Mouse (Mus musculus): Measurements from ENCODE around the gene Ubald2. TPM values are rescaled to one million over a fixed set of nuclear protein-coding genes. Genes with fewer than 3 reads are reported as not detected.

Gene Ubald2
- polyA plus RNA-seq (2012) = 377 and 469 TPM in 2 replicates

GRCm38 (mm10) chr11:116433356-116434286, at the start of gene Ubald2:
Ubald2 (plus strand) TSS chr11:116434094.
- Histone ChIP-seq H3K4me1 (ENCODE audit: control insufficient read depth) (peaks cover 77% of the 10 kb centered on the region), H3K9me3 (ENCODE audit: control insufficient read depth, low read length) (no peaks in the 10 kb centered on the region), H3K27me3 (ENCODE audit: control insufficient read depth) (no peaks in the 10 kb centered on the region), H3K4me3 (replicated peaks) (peak within 1 kb of the TSS; percentile 87), H3K36me3 (ENCODE audit: control insufficient read depth) (peaks cover 37% of the 10 kb centered on the region)
- no peak for TF ChIP-seq TAL1 (IDR thresholded peaks at IDR 0.05; ENCODE audit: low read length)
- TF ChIP-seq GATA1 (IDR thresholded peaks at IDR 0.05; ENCODE audit: low read length) = no peak

GRCm38 (mm10) chr11:116384171-116384570, 49.7 kb upstream of the Ubald2 start:
- no peaks in the 10 kb centered on the region for H3K4me1 ChIP-seq (ENCODE audit: control insufficient read depth)
- H3K27me3 ChIP-seq (ENCODE audit: control insufficient read depth) = peaks cover 6% of the 10 kb centered on the region
- no peaks in the 10 kb centered on the region for H3K36me3 ChIP-seq (ENCODE audit: control insufficient read depth)
- H3K9me3 ChIP-seq (ENCODE audit: control insufficient read depth, low read length) = no peaks in the 10 kb centered on the region
- no peak overlapping the region for H3K4me3 ChIP-seq (replicated peaks)
- no peak for TF ChIP-seq TAL1 (IDR thresholded peaks at IDR 0.05; ENCODE audit: low read length)
- no peak for TF ChIP-seq GATA1 (IDR thresholded peaks at IDR 0.05; ENCODE audit: low read length)

GRCm38 (mm10) chr11:116385999-116386398, 47.9 kb upstream of the Ubald2 start:
- Histone ChIP-seq H3K4me3 (replicated peaks) (no peak overlapping the region), H3K36me3 (ENCODE audit: control insufficient read depth) (no peaks in the 10 kb centered on the region), H3K9me3 (ENCODE audit: control insufficient read depth, low read length) (no peaks in the 10 kb centered on the region), H3K27me3 (ENCODE audit: control insufficient read depth) (peaks cover 6% of the 10 kb centered on the region), H3K4me1 (ENCODE audit: control insufficient read depth) (no peaks in the 10 kb centered on the region)
- no peak for TF ChIP-seq GATA1 (IDR thresholded peaks at IDR 0.05; ENCODE audit: low read length)
- no peak for TF ChIP-seq TAL1 (IDR thresholded peaks at IDR 0.05; ENCODE audit: low read length)

DNA sequence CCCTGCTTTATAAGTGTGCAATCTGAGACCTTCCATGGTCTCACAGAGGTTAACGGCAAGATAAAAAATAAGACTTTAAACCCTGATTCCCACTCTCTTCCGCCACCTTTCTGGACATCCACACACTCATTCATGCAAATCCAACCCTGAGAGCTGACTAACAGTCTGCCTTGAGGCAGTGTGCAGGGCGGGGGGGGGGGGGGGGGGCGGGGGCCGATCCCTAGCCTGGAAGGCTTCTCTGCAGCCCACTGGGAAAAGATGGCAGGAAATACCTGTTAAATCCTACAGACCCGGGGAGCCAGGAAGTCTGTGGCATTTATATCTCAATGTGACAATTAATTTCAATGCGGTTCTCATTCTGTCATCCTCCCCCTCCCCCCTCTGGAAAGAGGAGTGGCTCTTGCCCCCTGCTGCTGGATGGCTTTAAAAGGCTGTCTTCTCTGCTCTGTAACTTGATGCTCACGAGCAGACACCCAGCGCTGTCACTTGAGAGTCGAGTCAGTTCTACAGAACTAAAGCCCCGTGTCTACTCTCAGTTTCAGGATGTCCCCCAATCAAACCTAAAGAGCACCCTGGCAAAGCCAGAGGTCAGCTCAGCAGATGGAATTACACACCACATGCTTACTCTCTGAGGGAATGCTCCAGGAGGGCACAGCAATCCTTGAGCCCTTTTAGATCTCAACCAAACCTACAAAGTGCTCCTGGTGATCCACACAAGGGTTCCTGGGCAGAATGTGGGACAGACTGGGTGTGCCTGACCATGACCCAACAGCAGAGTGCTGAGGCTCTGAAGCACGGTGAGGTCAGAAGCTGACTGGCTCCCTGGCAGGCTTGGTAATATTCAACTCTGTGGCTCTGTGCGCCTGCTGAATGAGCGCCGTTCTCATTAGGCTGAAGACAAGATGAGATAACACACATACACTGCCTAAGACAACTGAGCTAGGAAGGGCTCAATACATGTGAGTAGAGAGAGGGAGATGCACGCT, 46.5 kb upstream of the Ubald2 start:
- Histone ChIP-seq H3K4me1 (ENCODE audit: control insufficient read depth) (no peaks in the 10 kb centered on the region), H3K27me3 (ENCODE audit: control insufficient read depth) (peaks cover 6% of the 10 kb centered on the region), H3K4me3 (replicated peaks) (no peak overlapping the region), H3K9me3 (ENCODE audit: control insufficient read depth, low read length) (no peaks in the 10 kb centered on the region), H3K36me3 (ENCODE audit: control insufficient read depth) (no peaks in the 10 kb centered on the region)
- TF ChIP-seq GATA1 (IDR thresholded peaks at IDR 0.05; ENCODE audit: low read length) (no peak), TAL1 (IDR thresholded peaks at IDR 0.05; ENCODE audit: low read length) (no peak)

DNA sequence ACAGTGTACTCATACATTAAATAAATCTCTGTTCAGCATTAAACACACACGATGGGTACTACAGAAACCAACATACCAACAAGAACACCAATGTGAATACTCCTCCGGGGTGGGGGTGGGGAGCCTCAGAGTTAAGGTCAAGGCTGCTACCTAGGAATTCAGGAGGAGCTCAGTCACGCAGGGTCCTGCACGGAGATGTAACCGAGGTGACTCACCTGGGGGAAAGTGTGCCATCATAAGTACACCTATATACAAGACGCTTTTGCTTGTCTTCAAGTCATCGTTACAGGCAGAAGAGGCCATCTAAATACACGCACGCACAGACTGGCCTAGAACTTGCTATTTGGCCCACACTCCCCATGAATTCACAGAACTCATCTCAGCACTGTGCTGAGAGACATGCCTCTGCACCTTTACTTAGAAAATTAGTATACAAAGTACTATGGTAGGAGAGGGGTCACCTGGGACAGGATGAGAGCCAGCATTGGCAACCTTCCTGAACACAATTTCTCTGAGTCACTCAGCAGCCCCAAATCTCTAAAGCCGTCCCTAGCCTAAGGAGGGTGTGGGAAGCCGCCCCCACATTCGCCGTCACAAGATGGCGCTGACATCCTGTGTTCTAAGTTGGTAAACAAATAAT, 44.9 kb upstream of the Ubald2 start:
- H3K4me1 ChIP-seq (ENCODE audit: control insufficient read depth) = no peaks in the 10 kb centered on the region
- H3K9me3 ChIP-seq (ENCODE audit: control insufficient read depth, low read length) = no peaks in the 10 kb centered on the region
- no peak overlapping the region for H3K4me3 ChIP-seq (replicated peaks)
- peaks cover 6% of the 10 kb centered on the region for H3K27me3 ChIP-seq (ENCODE audit: control insufficient read depth)
- TF ChIP-seq GATA1 (IDR thresholded peaks at IDR 0.05; ENCODE audit: low read length) = no peak
- no peak for TF ChIP-seq TAL1 (IDR thresholded peaks at IDR 0.05; ENCODE audit: low read length)
- no peaks in the 10 kb centered on the region for H3K36me3 ChIP-seq (ENCODE audit: control insufficient read depth)

- Histone ChIP-seq H3K4me3 (replicated peaks) (no peak overlapping the region), H3K36me3 (ENCODE audit: control insufficient read depth) (no peaks in the 10 kb centered on the region), H3K9me3 (ENCODE audit: control insufficient read depth, low read length) (no peaks in the 10 kb centered on the region), H3K4me1 (ENCODE audit: control insufficient read depth) (no peaks in the 10 kb centered on the region), H3K27me3 (ENCODE audit: control insufficient read depth) (no peaks in the 10 kb centered on the region)
- TF ChIP-seq GATA1 (IDR thresholded peaks at IDR 0.05; ENCODE audit: low read length) (no peak), TAL1 (IDR thresholded peaks at IDR 0.05; ENCODE audit: low read length) (no peak)
Measured at GRCm38 (mm10) chr11:116394769-116395168, 39.1 kb upstream of the Ubald2 start.

GRCm38 (mm10) chr11:116396276-116396933, 37.5 kb upstream of the Ubald2 start:
- no peak overlapping the region for H3K4me3 ChIP-seq (replicated peaks)
- no peaks in the 10 kb centered on the region for H3K27me3 ChIP-seq (ENCODE audit: control insufficient read depth)
- H3K36me3 ChIP-seq (ENCODE audit: control insufficient read depth) = no peaks in the 10 kb centered on the region
- H3K9me3 ChIP-seq (ENCODE audit: control insufficient read depth, low read length) = no peaks in the 10 kb centered on the region
- no peaks in the 10 kb centered on the region for H3K4me1 ChIP-seq (ENCODE audit: control insufficient read depth)
- TF ChIP-seq GATA1 (IDR thresholded peaks at IDR 0.05; ENCODE audit: low read length) (no peak), TAL1 (IDR thresholded peaks at IDR 0.05; ENCODE audit: low read length) (no peak)

- no peaks in the 10 kb centered on the region for H3K27me3 ChIP-seq (ENCODE audit: control insufficient read depth)
- H3K4me3 ChIP-seq (replicated peaks) = no peak overlapping the region
- no peak for TF ChIP-seq GATA1 (IDR thresholded peaks at IDR 0.05; ENCODE audit: low read length)
- no peak for TF ChIP-seq TAL1 (IDR thresholded peaks at IDR 0.05; ENCODE audit: low read length)
- H3K9me3 ChIP-seq (ENCODE audit: control insufficient read depth, low read length) = no peaks in the 10 kb centered on the region
- H3K4me1 ChIP-seq (ENCODE audit: control insufficient read depth) = no peaks in the 10 kb centered on the region
- no peaks in the 10 kb centered on the region for H3K36me3 ChIP-seq (ENCODE audit: control insufficient read depth)
Measured at GRCm38 (mm10) chr11:116396934-116397330, 37.0 kb upstream of the Ubald2 start.

Measured in erythroblast, embryonic 14.5 days (primary cell).